Mouse (Mus musculus): ENCODE data around the gene Stard3nl.

Stard3nl gene

GRCm38 (mm10) chr13:19395688-19396354, at the start of gene Stard3nl:
Gene Stard3nl, minus strand, starts transcription at chr13:19395795.
- peak; percentile 98 for DNase-seq (ENCODE audit: low spot score)

- DNase-seq (ENCODE audit: low spot score): no peak
Observed at GRCm38 (mm10) chr13:19438040-19438439, 42.4 kb upstream of the Stard3nl start.

GRCm38 (mm10) chr13:19429812-19430370, 34.3 kb upstream of the Stard3nl start:
- no peak for DNase-seq (ENCODE audit: low spot score)

GRCm38 (mm10) chr13:19428076-19428475, 32.5 kb upstream of the Stard3nl start:
- DNase-seq (ENCODE audit: low spot score): no peak

GRCm38 (mm10) chr13:19424563-19424962, 29.0 kb upstream of the Stard3nl start:
- no peak for DNase-seq (ENCODE audit: low spot score)

GRCm38 (mm10) chr13:19422521-19422920, 26.9 kb upstream of the Stard3nl start:
- no peak for DNase-seq (ENCODE audit: low spot score)

GRCm38 (mm10) chr13:19417885-19418521, 22.4 kb upstream of the Stard3nl start:
- no peak for DNase-seq (ENCODE audit: low spot score)

GRCm38 (mm10) chr13:19415894-19416531, 20.4 kb upstream of the Stard3nl start:
- no peak for DNase-seq (ENCODE audit: low spot score)

GRCm38 (mm10) chr13:19415337-19415736, 19.7 kb upstream of the Stard3nl start:
- DNase-seq (ENCODE audit: low spot score): no peak

- no peak for DNase-seq (ENCODE audit: low spot score)
Observed at GRCm38 (mm10) chr13:19412334-19412939, 16.8 kb upstream of the Stard3nl start.

GRCm38 (mm10) chr13:19411886-19412285, 16.3 kb upstream of the Stard3nl start:
- no peak for DNase-seq (ENCODE audit: low spot score)

- DNase-seq (ENCODE audit: low spot score): no peak
Observed at GRCm38 (mm10) chr13:19410694-19411093, 15.1 kb upstream of the Stard3nl start.

GRCm38 (mm10) chr13:19407953-19408352, 12.4 kb upstream of the Stard3nl start:
- DNase-seq (ENCODE audit: low spot score): no peak

- no peak for DNase-seq (ENCODE audit: low spot score)
Observed at GRCm38 (mm10) chr13:19404623-19405022, 9.0 kb upstream of the Stard3nl start.

GRCm38 (mm10) chr13:19394798-19395687, 552 bp downstream of the Stard3nl start:
- DNase-seq (ENCODE audit: low spot score): no peak

- DNase-seq (ENCODE audit: low spot score): no peak
Observed at GRCm38 (mm10) chr13:19394171-19394570, 1.4 kb downstream of the Stard3nl start.

- DNase-seq (ENCODE audit: low spot score): no peak
Observed at GRCm38 (mm10) chr13:19393731-19394130, 1.9 kb downstream of the Stard3nl start.

- DNase-seq (ENCODE audit: low spot score): no peak
Observed at GRCm38 (mm10) chr13:19391608-19392007, 4.0 kb downstream of the Stard3nl start.

- DNase-seq (ENCODE audit: low spot score): no peak
Observed at GRCm38 (mm10) chr13:19390296-19390695, 5.3 kb downstream of the Stard3nl start.

- no peak for DNase-seq (ENCODE audit: low spot score)
Observed at GRCm38 (mm10) chr13:19389896-19390295, 5.7 kb downstream of the Stard3nl start.

- DNase-seq (ENCODE audit: low spot score): no peak
Observed at GRCm38 (mm10) chr13:19389434-19389833, 6.2 kb downstream of the Stard3nl start.
